ENCODE assay signal across 8 mouse cellular contexts in genomic region chr14:37097956-37098530, GRCm38 (mm10). TPM values are rescaled to one million over a fixed set of nuclear protein-coding genes. Genes with fewer than 3 reads are reported as not detected.
DNase-seq lines count a peak whose midpoint lies in the region; ATAC-seq and TF ChIP-seq lines count a peak whose summit lies in the region.

Cdhr1 (minus strand) TSS chr14:37098347.

- ATAC-seq in hindbrain, embryonic 14.5 days (ENCODE audit: low FRiP score), result peak; percentile 62
- ATAC-seq in limb, embryonic 14.5 days (ENCODE audit: low FRiP score, low read depth), result no peak

- H3K27me3 ChIP-seq in hindbrain, embryonic 14.5 days (ENCODE audit: control insufficient read depth, insufficient read depth, low read length), result peaks cover 21% of the 10 kb centered on the region; the same call in 1 of the 2 replicates
- H3K27me3 ChIP-seq in limb, embryonic 14.5 days (ENCODE audit: control insufficient read depth, insufficient read depth, low read length), result peaks cover 11% of the 10 kb centered on the region; the same call in 1 of the 2 replicates

- H3K4me2 ChIP-seq in hindbrain, embryonic 14.5 days (replicated peaks), result peak within 1 kb of the TSS; percentile 83
- peak within 1 kb of the TSS; percentile 41 for H3K4me2 ChIP-seq in limb, embryonic 14.5 days (replicated peaks; ENCODE audit: low read depth, low read length, severe bottlenecking)

- 1% methylated on average over 29 of the region's 30 CpGs for WGBS in hindbrain, embryonic 14.5 days
- WGBS in limb, embryonic 14.5 days, result under 1% methylated on average over 26 of the region's 30 CpGs

- no peaks in the 10 kb centered on the region for H3K9me3 ChIP-seq in hindbrain, embryonic 14.5 days (ENCODE audit: control insufficient read depth, low read length)
- no peaks in the 10 kb centered on the region for H3K9me3 ChIP-seq in limb, embryonic 14.5 days (ENCODE audit: control insufficient read depth, low read length)

- H3K4me1 ChIP-seq in hindbrain, embryonic 14.5 days (replicated peaks; ENCODE audit: control insufficient read depth, insufficient read depth, low read length), result no peaks in the 10 kb centered on the region
- H3K4me1 ChIP-seq in limb, embryonic 14.5 days (ENCODE audit: control insufficient read depth, insufficient read depth, low read length), result peaks cover 5% of the 10 kb centered on the region; the same call in 1 of the 2 replicates

- TF ChIP-seq POLR2A in limb, embryonic 14.5 days (IDR thresholded peaks at IDR 0.05; ENCODE audit: borderline replicate concordance, extremely low read depth, insufficient read depth, insufficient read length), result no peak

- DNase-seq in adrenal gland, adult 2 months, result peak; percentile 19
- no peak for DNase-seq in adrenal gland, adult 8-10 months
- peak; percentile 31 for DNase-seq in right cerebral cortex, adult 18-20 months
- no peak for DNase-seq in right cerebral cortex, postnatal 36 days (ENCODE audit: low spot score in 2 of 2)
- DNase-seq in hindbrain, embryonic 14.5 days (ENCODE audit: low spot score), result no peak
- DNase-seq in limb, embryonic 14.5 days (ENCODE audit: low spot score), result peak; percentile 16
- peak; percentile 31 to 38 for DNase-seq in right cerebral cortex, adult 2 months (ENCODE audit: low spot score in 2 of 2)
- DNase-seq in thymus, adult 18-20 months, result no peak

- H3K27ac ChIP-seq in hindbrain, embryonic 14.5 days, result no peak within 1 kb of the TSS
- H3K27ac ChIP-seq in limb, embryonic 14.5 days (replicated peaks; ENCODE audit: low read depth, low read length), result no peak within 1 kb of the TSS

- no peaks in the 10 kb centered on the region for H3K36me3 ChIP-seq in hindbrain, embryonic 14.5 days (replicated peaks; ENCODE audit: control insufficient read depth, insufficient read depth)
- H3K36me3 ChIP-seq in limb, embryonic 14.5 days (ENCODE audit: control insufficient read depth, insufficient read depth, low read length), result no peaks in the 10 kb centered on the region

- H3K4me3 ChIP-seq in hindbrain, embryonic 14.5 days (replicated peaks; ENCODE audit: low read length), result peak within 1 kb of the TSS; percentile 38
- H3K4me3 ChIP-seq in limb, embryonic 14.5 days (replicated peaks; ENCODE audit: low read length), result peak within 1 kb of the TSS; percentile 22

- H3K9ac ChIP-seq in hindbrain, embryonic 14.5 days, result peak within 1 kb of the TSS; percentile 61
- no peak within 1 kb of the TSS for H3K9ac ChIP-seq in limb, embryonic 14.5 days (ENCODE audit: low read depth, low read length, severe bottlenecking)

RNA-seq across cellular contexts. Expression of gene Cdhr1, which starts in this region (rescaled TPM):
- total RNA-seq in adrenal gland, adult 2 months (2021), result not detected
- polyA plus RNA-seq in adrenal gland, adult 2 months (2012; rRNA removed), result 0.08 TPM in 1 of 2 replicates, not detected in the other
- under 1 TPM in 3 of 4 experiments, not detected in 1; 0.06 to 0.08 (median 0.07) TPM for total RNA-seq in adrenal gland, adult 8-10 months (2022)
- polyA plus RNA-seq in hindbrain, embryonic 14.5 days (2014; fragmentation: Nextera tagmentation; extraction: Ambion mirVana), result 2.7 and 4.3 TPM in 2 replicates
- polyA plus RNA-seq in limb, embryonic 14.5 days (2012; rRNA removed), result 0.42 and 0.45 TPM in 2 replicates
- 0.47 and 0.48 TPM in 2 replicates for polyA plus RNA-seq in limb, embryonic 14.5 days (2014; fragmentation: Nextera tagmentation; extraction: Ambion mirVana)

Comparison
In these comparisons a context has a peak if more than half of its experiments do, and no peak if none do; other contexts are left out.
1. DNase-seq: peak in right cerebral cortex, adult 18-20 months (single experiment) and right cerebral cortex, adult 2 months (2 of 2); none in adrenal gland, adult 8-10 months (single experiment), right cerebral cortex, postnatal 36 days (0 of 2), hindbrain, embryonic 14.5 days (single experiment) and thymus, adult 18-20 months (0 of 2).
2. Peak in DNase-seq in adrenal gland, adult 2 months; RNA of the gene not detected or under 1 TPM.
3. Peak in DNase-seq, H3K4me3 ChIP-seq and H3K4me2 ChIP-seq in limb, embryonic 14.5 days; RNA of the gene not detected or under 1 TPM.